Mouse (Mus musculus) midbrain, embryonic 10.5 days (tissue): Measurements from ENCODE around the gene Fbxw9. TPM values are rescaled to one million over a fixed set of nuclear protein-coding genes. Genes with fewer than 3 reads are reported as not detected.

Experiments
- DNase-seq: peaks from one replicate; pipeline ENCODE4 v3.0.0-alpha.2; 2017; ENCODE audit warnings: low spot score
- H3K27ac ChIP-seq: fragments of 300-500 bp; sonication (generic); replicated peaks from 2 replicates; pipeline ENCODE4 v1.5.1; 2016; ENCODE audit warnings: mild to moderate bottlenecking
- H3K27me3 ChIP-seq: fragments of 300-500 bp; sonication (generic); 2 replicates; pipeline ENCODE4 v1.6.1; 2016; ENCODE audit warnings: low read depth, mild to moderate bottlenecking; ENCODE audit not compliant: poor library complexity, severe bottlenecking
- H3K36me3 ChIP-seq: fragments of 300-500 bp; sonication (generic); 2 replicates; pipeline ENCODE4 v1.6.1; 2016; ENCODE audit warnings: mild to moderate bottlenecking, moderate library complexity
- H3K4me1 ChIP-seq: fragments of 300-500 bp; sonication (generic); 2 replicates; pipeline ENCODE4 v1.6.1; 2016
- H3K4me3 ChIP-seq: fragments of 300-500 bp; sonication (generic); 2 replicates; pipeline ENCODE4 v1.5.1; 2016; ENCODE audit warnings: mild to moderate bottlenecking, moderate library complexity
- H3K9me3 ChIP-seq: fragments of 300-500 bp; sonication (generic); replicated peaks from 2 replicates; pipeline ENCODE4 v1.6.1; 2016; ENCODE audit warnings: mild to moderate bottlenecking
- WGBS: fragments of 180-500 bp; shearing (Covaris S2); methylation state at CpG from one replicate; pipeline ENCODE4 v1.1.7; 2016; 5-methylcytosine and 5-hydroxymethylcytosine counted together
- microRNA-seq: library from miRNA; unstranded; fragments of <30 nt; microRNA quantifications from one replicate; pipeline ENCODE4, GENCODE M21; 2017
- polyA plus RNA-seq: library from polyadenylated mRNA; unstranded; fragments of >200 nt; fragmentation: Nextera tagmentation; extraction: Ambion mirVana; gene quantifications from 2 replicates; pipeline ENCODE4 v1.2.1, GENCODE M21; 2016

Fbxw9 gene
- polyA plus RNA-seq, 1 experiment from 2014 or later, result 25.5 TPM

GRCm38 (mm10) chr8:85096850-85097249 is 37.0 kb downstream of the Fbxw9 start:
- DNase-seq, result no peak
- Histone ChIP-seq H3K4me1 (no peaks in the 10 kb centered on the region), H3K9me3 (0 out of 2 replicates have a peak, but pooled peaks cover 3% of the 10 kb centered on the region), H3K36me3 (peaks cover 60% of the 10 kb centered on the region), H3K27ac (no peak overlapping the region), H3K4me3 (no peak overlapping the region), H3K27me3 (no peaks in the 10 kb centered on the region)
- 92% methylated on average over 4 of the region's 4 CpGs for WGBS

GRCm38 (mm10) chr8:85100076-85100665 is 40.3 kb downstream of the Fbxw9 start:
- WGBS, result 87% methylated on average over 4 of the region's 4 CpGs
- H3K27me3 ChIP-seq, result no peaks in the 10 kb centered on the region
- no peak overlapping the region for H3K27ac ChIP-seq

GRCm38 (mm10) chr8:85113241-85113640 is 53.4 kb downstream of the Fbxw9 start:
- H3K4me3 ChIP-seq, result no peak overlapping the region
- no peaks in the 10 kb centered on the region for H3K4me1 ChIP-seq
- no peak for DNase-seq
- H3K27ac ChIP-seq, result no peak overlapping the region
- peaks cover 2% of the 10 kb centered on the region; the same call in 1 of the 2 replicates for H3K27me3 ChIP-seq
- peaks cover 11% of the 10 kb centered on the region; the same call in 1 of the 2 replicates for H3K9me3 ChIP-seq
- H3K36me3 ChIP-seq, result peaks cover 25% of the 10 kb centered on the region
- 95% methylated on average over 10 of the region's 10 CpGs for WGBS

More at GRCm38 (mm10) chr8:85100076-85100665, 40.3 kb downstream of the Fbxw9 start:
- H3K9me3 ChIP-seq, result peaks cover 3% of the 10 kb centered on the region; the same call in 1 of the 2 replicates
- H3K4me3 ChIP-seq, result no peak overlapping the region
- peaks cover 36% of the 10 kb centered on the region for H3K36me3 ChIP-seq
- DNase-seq, result no peak
- no peaks in the 10 kb centered on the region for H3K4me1 ChIP-seq

- no peak overlapping the region for H3K4me3 ChIP-seq
- peaks cover 13% of the 10 kb centered on the region for H3K36me3 ChIP-seq
- WGBS, result 80% methylated on average over 4 of the region's 4 CpGs
- no peak for DNase-seq
- peaks cover 10% of the 10 kb centered on the region for H3K4me1 ChIP-seq
- peaks cover 6% of the 10 kb centered on the region; the same call in 1 of the 2 replicates for H3K9me3 ChIP-seq
- peaks cover 9% of the 10 kb centered on the region for H3K27me3 ChIP-seq
- H3K27ac ChIP-seq, result no peak overlapping the region
Observed at GRCm38 (mm10) chr8:85115501-85115900, 55.6 kb downstream of the Fbxw9 start.

Small RNAs within 50 kb of the gene (microRNA-seq; reads per million reads assigned to microRNA genes)
- gene Gm23388 (15.0 reads per million, percentile 28 among the genes with 10 or more reads in this experiment), gene Mir7070 (2.7 reads per million)

Other genes starting within 250 kb of the Fbxw9 start
- gene Dand5, start 237.2 kb upstream of the Fbxw9 start, polyA plus RNA-seq, result 2.9 and 5.3 TPM in 2 replicates
- 46.3 and 47.2 TPM in 2 replicates for gene Gadd45gip1, start 228.5 kb upstream of the Fbxw9 start, polyA plus RNA-seq
- gene Rad23a, start 219.4 kb upstream of the Fbxw9 start, polyA plus RNA-seq, result 124 and 131 TPM in 2 replicates
- 723 and 798 TPM in 2 replicates for gene Calr, start 213.1 kb upstream of the Fbxw9 start, polyA plus RNA-seq
- gene Farsa, start 203.1 kb upstream of the Fbxw9 start, polyA plus RNA-seq, result 133 and 139 TPM in 2 replicates
- 64.7 and 71.7 TPM in 2 replicates for gene Syce2, start 187.9 kb upstream of the Fbxw9 start, polyA plus RNA-seq
- gene Gcdh, start 166.1 kb upstream of the Fbxw9 start, polyA plus RNA-seq, result 37.3 and 39.6 TPM in 2 replicates
- 14.8 and 19.7 TPM in 2 replicates for gene Klf1, start 158.1 kb upstream of the Fbxw9 start, polyA plus RNA-seq
- 6.6 and 7.5 TPM in 2 replicates for gene Dnase2a, start 151.5 kb upstream of the Fbxw9 start, polyA plus RNA-seq
- 3.2 and 8.4 TPM in 2 replicates for gene Mast1, start 122.7 kb upstream of the Fbxw9 start, polyA plus RNA-seq
- 0.62 and 1.2 TPM in 2 replicates for gene Rtbdn, start 113.1 kb upstream of the Fbxw9 start, polyA plus RNA-seq
- gene Gm49661, start 90.6 kb upstream of the Fbxw9 start, polyA plus RNA-seq, result not detected in 2 replicates
- 1,203 and 1,278 TPM in 2 replicates for gene Prdx2, start 90.5 kb upstream of the Fbxw9 start, polyA plus RNA-seq
- gene Rnaseh2a, start 90.3 kb upstream of the Fbxw9 start, polyA plus RNA-seq, result 136 and 158 TPM in 2 replicates
- gene Junb, start 81.3 kb upstream of the Fbxw9 start, polyA plus RNA-seq, result 5.0 and 5.4 TPM in 2 replicates
- gene Hook2, start 69.5 kb upstream of the Fbxw9 start, polyA plus RNA-seq, result 18.2 and 18.4 TPM in 2 replicates
- not detected in 2 replicates for gene Best2, start 45.5 kb upstream of the Fbxw9 start, polyA plus RNA-seq
- gene Asna1, start 34.8 kb upstream of the Fbxw9 start, polyA plus RNA-seq, result 160 and 164 TPM in 2 replicates
- gene Trir, start 33.2 kb upstream of the Fbxw9 start, polyA plus RNA-seq, result 140 and 146 TPM in 2 replicates
- gene Tnpo2, start 23.1 kb upstream of the Fbxw9 start, polyA plus RNA-seq, result 28.6 and 34.9 TPM in 2 replicates
- gene Gm5741, start 7.9 kb downstream of the Fbxw9 start, polyA plus RNA-seq, result 0.91 and 1.1 TPM in 2 replicates
- 70.8 and 71.8 TPM in 2 replicates for gene Dhps, start 11.7 kb downstream of the Fbxw9 start, polyA plus RNA-seq
- 133 and 142 TPM in 2 replicates for gene Wdr83os, start 20.7 kb downstream of the Fbxw9 start, polyA plus RNA-seq
- 61.2 and 70.6 TPM in 2 replicates for gene Wdr83, start 21.3 kb downstream of the Fbxw9 start, polyA plus RNA-seq
- 23.5 and 23.7 TPM in 2 replicates for gene Man2b1, start 23.2 kb downstream of the Fbxw9 start, polyA plus RNA-seq
- gene Zfp791, start 63.0 kb downstream of the Fbxw9 start, polyA plus RNA-seq, result 0.81 and 1.5 TPM in 2 replicates
- gene Cks1brt, start 91.9 kb downstream of the Fbxw9 start, polyA plus RNA-seq, result not detected in 2 replicates
- gene Olfr371, start 165.9 kb downstream of the Fbxw9 start, polyA plus RNA-seq, result not detected in 2 replicates
- gene Orc6, start 239.6 kb downstream of the Fbxw9 start, polyA plus RNA-seq, result 145 and 157 TPM in 2 replicates
- gene Vps35, start 239.7 kb downstream of the Fbxw9 start, polyA plus RNA-seq, result 159 and 163 TPM in 2 replicates